Mouse (Mus musculus): ENCODE measurements around the gene Ranbp6. TPM values are rescaled to one million over a fixed set of nuclear protein-coding genes. Genes with fewer than 3 reads are reported as not detected.

Gene Ranbp6
- total and polyA plus RNA-seq, 2 experiments from 2014 or later = 37.2 to 39.0 TPM

- H3K36me3 ChIP-seq (ENCODE audit: insufficient read depth, low read length) = peaks cover 8% of the 10 kb centered on the region
- WGBS = 94% methylated on average over 5 of the region's 5 CpGs
- no peak overlapping the region for H3K27ac ChIP-seq
- peaks cover 9% of the 10 kb centered on the region for H3K4me1 ChIP-seq (ENCODE audit: insufficient read depth, low read length)
- H3K4me3 ChIP-seq (ENCODE audit: low read length) = no peak overlapping the region
- H3K9me3 ChIP-seq (ENCODE audit: low read length) = no peaks in the 10 kb centered on the region
- ATAC-seq (no peak), DNase-seq (ENCODE audit: low spot score) (no peak)
- H3K4me2 ChIP-seq (ENCODE audit: low read depth, low read length) = no peak overlapping the region
- no peak overlapping the region for H3K9ac ChIP-seq (replicated peaks; ENCODE audit: low read length)
- H3K27me3 ChIP-seq (ENCODE audit: insufficient read depth, low read length) = no peaks in the 10 kb centered on the region
- no peak for TF ChIP-seq CTCF (IDR thresholded peaks at IDR 0.05; ENCODE audit: low read depth)
These were observed 2.8 kb downstream of the Ranbp6 start for GRCm38 (mm10) chr19:29810022-29810421.

- Histone ChIP-seq H3K9me3 (ENCODE audit: low read length) (no peaks in the 10 kb centered on the region), H3K4me2 (ENCODE audit: low read depth, low read length) (peak within 1 kb of the TSS; percentile 91), H3K9ac (replicated peaks; ENCODE audit: low read length) (peak within 1 kb of the TSS; percentile 88), H3K27me3 (ENCODE audit: insufficient read depth, low read length) (no peaks in the 10 kb centered on the region), H3K27ac (peak within 1 kb of the TSS; percentile 97), H3K4me1 (ENCODE audit: insufficient read depth, low read length) (peaks cover 14% of the 10 kb centered on the region; the same call in 1 of the 2 replicates), H3K4me3 (ENCODE audit: low read length) (peak within 1 kb of the TSS; percentile 83), H3K36me3 (ENCODE audit: insufficient read depth, low read length) (peaks cover 8% of the 10 kb centered on the region)
- under 1% methylated on average over 49 of the region's 95 CpGs for WGBS
- TF ChIP-seq CTCF (IDR thresholded peaks at IDR 0.05; ENCODE audit: low read depth) = no peak
- ATAC-seq (peak; percentile 94), DNase-seq (ENCODE audit: low spot score) (peak; percentile 100)
These were observed 6.6 kb downstream of the Ranbp6 start, which contains the start of gene 9930021J03Rik for GRCm38 (mm10) chr19:29805917-29806785. Gene 9930021J03Rik (minus strand): TSS chr19:29805989.

- peak overlapping the region; percentile 88 for H3K9ac ChIP-seq (replicated peaks; ENCODE audit: low read length)
- H3K27ac ChIP-seq = peak overlapping the region; percentile 97
- no peaks in the 10 kb centered on the region for H3K27me3 ChIP-seq (ENCODE audit: insufficient read depth, low read length)
- under 1% methylated on average over 67 of the region's 72 CpGs for whole genome bisulfite sequencing
- H3K4me3 ChIP-seq (ENCODE audit: low read length) = peak overlapping the region; percentile 83
- TF ChIP-seq CTCF (IDR thresholded peaks at IDR 0.05; ENCODE audit: low read depth) = no peak; the same call in 1 of the 2 replicates
- H3K4me2 ChIP-seq (ENCODE audit: low read depth, low read length) = peak overlapping the region; percentile 91
- H3K4me1 ChIP-seq (ENCODE audit: insufficient read depth, low read length) = peaks cover 14% of the 10 kb centered on the region; the same call in 1 of the 2 replicates
- ATAC-seq (peak; percentile 44), DNase-seq (ENCODE audit: low spot score) (peak; percentile 73)
- no peaks in the 10 kb centered on the region for H3K9me3 ChIP-seq (ENCODE audit: low read length)
- peaks cover 8% of the 10 kb centered on the region for H3K36me3 ChIP-seq (ENCODE audit: insufficient read depth, low read length)
These were observed 7.5 kb downstream of the Ranbp6 start for GRCm38 (mm10) chr19:29805101-29805916.

DNA sequence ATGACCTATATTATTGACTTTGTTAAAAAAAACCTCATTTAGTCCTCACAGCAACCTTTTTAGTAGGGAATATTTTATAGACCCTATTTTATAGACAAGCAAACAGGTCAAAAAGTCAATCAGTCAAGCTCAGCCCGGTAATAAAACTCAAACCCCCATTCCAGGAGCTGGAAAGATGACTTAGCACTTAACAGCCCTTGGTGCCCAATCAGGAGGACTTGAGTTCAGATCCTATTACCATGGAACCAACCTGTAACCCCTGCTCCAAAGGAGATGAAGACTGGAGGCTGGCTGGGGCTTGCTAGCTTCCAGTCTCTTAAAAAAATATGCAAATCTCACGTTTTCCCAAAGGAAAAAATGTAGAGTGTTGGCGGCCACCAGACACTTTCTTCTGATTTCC, 8.8 kb downstream of the Ranbp6 start:
- H3K4me2 ChIP-seq (ENCODE audit: low read depth, low read length) = peak overlapping the region; percentile 91
- no peaks in the 10 kb centered on the region for H3K36me3 ChIP-seq (ENCODE audit: insufficient read depth, low read length)
- TF ChIP-seq CTCF (IDR thresholded peaks at IDR 0.05; ENCODE audit: low read depth) = no peak
- ATAC-seq (no peak), DNase-seq (ENCODE audit: low spot score) (no peak)
- H3K9ac ChIP-seq (replicated peaks; ENCODE audit: low read length) = no peak overlapping the region
- H3K27ac ChIP-seq = no peak overlapping the region
- peak overlapping the region; percentile 83 for H3K4me3 ChIP-seq (ENCODE audit: low read length)
- no peaks in the 10 kb centered on the region for H3K27me3 ChIP-seq (ENCODE audit: insufficient read depth, low read length)
- no peaks in the 10 kb centered on the region for H3K9me3 ChIP-seq (ENCODE audit: low read length)
- 25% methylated on average over 3 of the region's 3 CpGs for WGBS
- peaks cover 14% of the 10 kb centered on the region; the same call in 1 of the 2 replicates for H3K4me1 ChIP-seq (ENCODE audit: insufficient read depth, low read length)

- Histone ChIP-seq H3K36me3 (ENCODE audit: insufficient read depth, low read length) (no peaks in the 10 kb centered on the region), H3K9ac (replicated peaks; ENCODE audit: low read length) (no peak overlapping the region), H3K9me3 (ENCODE audit: low read length) (no peaks in the 10 kb centered on the region), H3K4me3 (ENCODE audit: low read length) (no peak overlapping the region), H3K4me2 (ENCODE audit: low read depth, low read length) (no peak overlapping the region), H3K27me3 (ENCODE audit: insufficient read depth, low read length) (no peaks in the 10 kb centered on the region), H3K27ac (no peak overlapping the region), H3K4me1 (ENCODE audit: insufficient read depth, low read length) (peaks cover 5% of the 10 kb centered on the region; the same call in 1 of the 2 replicates)
- no peak for TF ChIP-seq CTCF (IDR thresholded peaks at IDR 0.05; ENCODE audit: low read depth)
- 90% methylated on average over 3 of the region's 3 CpGs for WGBS
- DNase-seq (ENCODE audit: low spot score) (no peak), ATAC-seq (no peak)
These were observed 15.4 kb downstream of the Ranbp6 start for GRCm38 (mm10) chr19:29797371-29797770.

GRCm38 (mm10) chr19:29787997-29788396, 24.8 kb downstream of the Ranbp6 start:
- DNase-seq (ENCODE audit: low spot score) (no peak), ATAC-seq (no peak)
- Histone ChIP-seq H3K4me1 (ENCODE audit: insufficient read depth, low read length) (no peaks in the 10 kb centered on the region), H3K9ac (replicated peaks; ENCODE audit: low read length) (no peak overlapping the region), H3K4me2 (ENCODE audit: low read depth, low read length) (no peak overlapping the region), H3K27me3 (ENCODE audit: insufficient read depth, low read length) (no peaks in the 10 kb centered on the region), H3K9me3 (ENCODE audit: low read length) (no peaks in the 10 kb centered on the region), H3K4me3 (ENCODE audit: low read length) (no peak overlapping the region), H3K27ac (no peak overlapping the region), H3K36me3 (ENCODE audit: insufficient read depth, low read length) (0 out of 2 replicates have a peak, but pooled peaks cover 3% of the 10 kb centered on the region)
- TF ChIP-seq CTCF (IDR thresholded peaks at IDR 0.05; ENCODE audit: low read depth) = no peak
